Mouse (Mus musculus): ENCODE results near the gene Sugct.
"Not testable (repeated sequence)": the region's sequence is repeated elsewhere in the genome, so short reads cannot be mapped to it uniquely, and the experiment has no call there.

Sugct gene

GRCm38 (mm10) chr13:16901424-16901823 is 793.9 kb downstream of the Sugct start:
- no peak for DNase-seq (ENCODE audit: inconsistent ontology term)

- no peak for DNase-seq (ENCODE audit: inconsistent ontology term)
These were observed 797.1 kb downstream of the Sugct start for GRCm38 (mm10) chr13:16898084-16898792.

- DNase-seq (ENCODE audit: inconsistent ontology term), result no peak
These were observed 817.3 kb downstream of the Sugct start for GRCm38 (mm10) chr13:16878056-16878455.

GRCm38 (mm10) chr13:16859986-16860385 is 835.4 kb downstream of the Sugct start:
- peak; percentile 86 for DNase-seq (ENCODE audit: inconsistent ontology term)

- DNase-seq (ENCODE audit: inconsistent ontology term), result no peak
These were observed 848.1 kb downstream of the Sugct start for GRCm38 (mm10) chr13:16847236-16847635.

GRCm38 (mm10) chr13:16840994-16841393 is 854.4 kb downstream of the Sugct start:
- no peak for DNase-seq (ENCODE audit: inconsistent ontology term)

- no peak for DNase-seq (ENCODE audit: inconsistent ontology term)
These were observed 856.9 kb downstream of the Sugct start for GRCm38 (mm10) chr13:16838409-16838808.

GRCm38 (mm10) chr13:16835111-16835510 is 860.2 kb downstream of the Sugct start:
- DNase-seq (ENCODE audit: inconsistent ontology term), result peak; percentile 72

- no peak for DNase-seq (ENCODE audit: inconsistent ontology term)
These were observed 862.3 kb downstream of the Sugct start for GRCm38 (mm10) chr13:16833069-16833468.

- no peak for DNase-seq (ENCODE audit: inconsistent ontology term)
These were observed 863.5 kb downstream of the Sugct start for GRCm38 (mm10) chr13:16831840-16832239.

- not testable (repeated sequence) for DNase-seq (ENCODE audit: inconsistent ontology term)
These were observed 865.1 kb downstream of the Sugct start for GRCm38 (mm10) chr13:16830291-16830690.

- DNase-seq (ENCODE audit: inconsistent ontology term), result no peak
These were observed 865.8 kb downstream of the Sugct start for GRCm38 (mm10) chr13:16829589-16829988.

- no peak for DNase-seq (ENCODE audit: inconsistent ontology term)
These were observed 869.7 kb downstream of the Sugct start for GRCm38 (mm10) chr13:16825619-16826018.

GRCm38 (mm10) chr13:16821785-16822184 is 873.6 kb downstream of the Sugct start:
- DNase-seq (ENCODE audit: inconsistent ontology term), result no peak

- DNase-seq (ENCODE audit: inconsistent ontology term), result no peak
These were observed 877.9 kb downstream of the Sugct start for GRCm38 (mm10) chr13:16817471-16817870.

GRCm38 (mm10) chr13:16816747-16817146 is 878.6 kb downstream of the Sugct start:
- no peak for DNase-seq (ENCODE audit: inconsistent ontology term)

- no peak for DNase-seq (ENCODE audit: inconsistent ontology term)
These were observed 883.1 kb downstream of the Sugct start for GRCm38 (mm10) chr13:16812268-16812667.
